Mouse (Mus musculus) erythroblast, embryonic 14.5 days (primary cell): ENCODE results near the gene Bex6.

ENCODE experiments used
- GATA1 ChIP-seq: IDR thresholded peaks from 2 replicates; pipeline ENCODE4 v1.6.1; 2012; ENCODE audit warnings: low read length, inconsistent platforms, mixed read lengths
- TAL1 ChIP-seq: IDR thresholded peaks from 3 replicates; pipeline ENCODE4 v1.6.1; 2012; ENCODE audit warnings: low read length, inconsistent platforms, mixed read lengths

GRCm38 (mm10) chr16:32163392-32163791 lies 16.2 kb upstream of the Bex6 start:
- TF ChIP-seq TAL1 (no peak), GATA1 (no peak)
